Mouse (Mus musculus): ENCODE data around the gene Pmpca.

Gene Pmpca

DNA sequence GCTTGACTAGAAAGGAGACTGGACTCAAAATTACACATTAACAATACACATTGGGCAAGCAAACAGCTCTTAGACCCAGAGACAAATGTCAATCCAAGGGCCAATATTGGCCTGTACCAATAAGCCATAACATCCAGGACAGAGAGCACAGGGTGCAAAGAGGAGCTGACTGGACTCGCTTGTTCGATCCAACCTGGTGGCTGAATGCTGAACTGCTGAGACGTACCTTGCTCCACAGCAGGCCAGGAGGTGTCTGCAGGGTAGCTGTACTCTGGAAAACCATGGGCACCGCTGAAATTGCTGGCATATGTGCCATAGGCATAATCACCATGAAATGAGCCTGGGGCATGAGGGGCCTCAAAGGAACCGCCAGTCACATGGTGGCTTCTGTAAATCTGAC is 40.7 kb downstream of the Pmpca start:
- no peak for DNase-seq (ENCODE audit: low spot score in 2 of 2)

DNA sequence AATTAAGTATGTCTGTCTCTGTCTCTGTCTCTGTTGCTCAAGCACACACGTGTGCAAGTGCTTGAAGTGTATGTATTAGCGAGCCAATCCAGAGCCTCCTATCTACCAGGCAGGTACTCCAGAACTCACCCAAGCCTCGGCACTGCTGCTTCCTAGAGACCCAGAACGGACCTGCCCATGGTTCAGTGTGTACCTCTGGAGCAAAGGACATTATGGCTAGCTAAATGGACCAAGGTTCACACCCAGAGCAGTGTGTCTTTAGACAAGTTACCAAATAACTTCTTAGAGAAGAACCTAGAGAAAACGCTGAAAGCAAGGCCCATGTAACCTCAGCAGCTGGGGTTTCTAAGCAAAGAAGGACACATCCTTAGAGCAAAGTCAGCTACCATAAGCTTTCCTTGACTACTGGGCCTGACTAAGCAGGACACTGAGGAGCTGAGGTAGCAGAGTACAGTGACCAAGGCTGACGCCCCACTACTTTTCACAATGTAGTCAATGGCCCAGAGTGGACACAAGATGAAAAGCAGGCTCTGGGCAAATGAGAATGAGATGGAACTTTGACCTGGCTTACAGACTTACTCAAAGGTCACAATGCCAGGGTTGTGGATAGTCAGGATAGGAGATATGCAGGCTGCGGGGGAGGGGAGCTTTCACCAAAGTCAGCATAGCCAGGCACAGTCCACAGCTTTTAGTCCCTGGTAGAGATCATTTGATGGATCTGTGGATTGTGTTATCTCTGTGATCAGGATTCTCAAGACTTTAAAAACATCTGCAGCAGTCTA is 45.8 kb downstream of the Pmpca start:
- DNase-seq (ENCODE audit: low spot score in 2 of 2), result no peak

- no peak for DNase-seq (ENCODE audit: low spot score in 2 of 2)
These were observed 48.1 kb downstream of the Pmpca start for GRCm38 (mm10) chr2:26437221-26437620.

GRCm38 (mm10) chr2:26438373-26438772 is 49.2 kb downstream of the Pmpca start:
- DNase-seq (ENCODE audit: low spot score in 2 of 2), result no peak

GRCm38 (mm10) chr2:26439671-26440070 is 50.5 kb downstream of the Pmpca start:
- no peak for DNase-seq (ENCODE audit: low spot score in 2 of 2)

GRCm38 (mm10) chr2:26441261-26441660 is 52.1 kb downstream of the Pmpca start:
- DNase-seq (ENCODE audit: low spot score in 2 of 2), result no peak

- DNase-seq (ENCODE audit: low spot score in 2 of 2), result no peak
These were observed 52.5 kb downstream of the Pmpca start for GRCm38 (mm10) chr2:26441688-26442087.

DNA sequence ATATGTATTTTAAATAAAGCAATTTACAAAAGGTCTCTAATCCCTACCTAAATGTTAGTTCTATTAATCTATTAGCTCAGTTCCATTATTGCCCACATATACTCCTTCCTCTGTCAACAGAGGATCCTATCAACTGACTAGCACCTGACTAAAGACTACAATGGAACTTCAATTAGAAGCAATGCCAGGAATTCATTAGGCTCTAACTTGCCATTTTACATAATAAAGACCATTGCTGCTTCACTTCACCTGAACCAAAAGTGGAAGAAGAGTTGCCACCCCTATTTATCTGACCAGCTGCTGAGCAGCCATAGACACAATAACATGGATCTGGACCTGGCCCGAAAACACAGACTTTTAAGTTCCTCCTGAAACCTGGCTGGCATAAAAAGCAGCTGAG is 53.7 kb downstream of the Pmpca start:
- no peak for DNase-seq (ENCODE audit: low spot score in 2 of 2)

DNA sequence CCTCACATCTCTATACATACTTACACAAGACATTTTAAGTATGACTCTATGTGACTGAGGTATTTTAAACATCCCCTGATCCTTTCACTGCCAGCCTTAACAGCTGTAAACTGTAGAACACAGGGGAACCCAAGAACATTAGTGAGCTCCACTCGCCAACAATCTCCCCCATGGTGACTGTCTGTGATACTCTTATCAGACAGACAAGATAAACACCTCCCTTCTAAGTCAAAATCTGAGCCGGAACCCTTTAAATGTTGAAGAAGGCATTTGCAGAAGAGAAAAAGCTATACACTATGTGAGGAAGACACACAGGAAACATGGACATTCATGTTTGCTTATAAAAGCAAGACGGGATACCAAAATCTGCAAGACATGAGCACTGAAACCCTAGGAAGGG is 54.7 kb downstream of the Pmpca start:
- DNase-seq (ENCODE audit: low spot score in 2 of 2), result no peak

- DNase-seq (ENCODE audit: low spot score in 2 of 2), result no peak
These were observed 55.2 kb downstream of the Pmpca start for GRCm38 (mm10) chr2:26444368-26444767.

- DNase-seq (ENCODE audit: low spot score in 2 of 2), result peak; percentile 100
These were observed 56.0 kb downstream of the Pmpca start, which contains the start of gene Sec16a for GRCm38 (mm10) chr2:26444946-26445665. TSS of gene Sec16a (minus strand) at chr2:26445216.

- DNase-seq (ENCODE audit: low spot score in 2 of 2), result peak; percentile 97 to 98
These were observed 56.7 kb downstream of the Pmpca start for GRCm38 (mm10) chr2:26445666-26446445.

DNA sequence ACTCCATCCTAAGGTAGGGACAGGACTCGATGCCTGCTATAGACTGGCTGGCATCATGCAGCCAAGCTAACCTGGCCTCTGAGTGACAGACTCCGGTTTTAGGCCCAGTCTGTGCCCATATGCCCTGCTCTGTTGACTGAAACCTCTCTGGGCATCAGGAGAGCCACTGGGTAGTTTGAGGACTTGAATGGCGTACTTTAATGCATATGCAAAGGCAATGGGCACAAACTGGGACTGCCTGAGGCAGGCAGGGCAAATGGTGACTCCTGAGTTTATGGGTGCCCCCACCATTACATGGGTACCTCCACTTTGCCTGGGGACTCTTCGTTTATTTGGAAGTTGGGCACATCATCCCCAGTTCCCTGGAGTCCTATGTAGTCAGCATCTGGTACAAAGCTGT is 57.5 kb downstream of the Pmpca start:
- DNase-seq (ENCODE audit: low spot score in 2 of 2), result no peak
